Mouse (Mus musculus): ENCODE results near the gene Zfp963.

DNA sequence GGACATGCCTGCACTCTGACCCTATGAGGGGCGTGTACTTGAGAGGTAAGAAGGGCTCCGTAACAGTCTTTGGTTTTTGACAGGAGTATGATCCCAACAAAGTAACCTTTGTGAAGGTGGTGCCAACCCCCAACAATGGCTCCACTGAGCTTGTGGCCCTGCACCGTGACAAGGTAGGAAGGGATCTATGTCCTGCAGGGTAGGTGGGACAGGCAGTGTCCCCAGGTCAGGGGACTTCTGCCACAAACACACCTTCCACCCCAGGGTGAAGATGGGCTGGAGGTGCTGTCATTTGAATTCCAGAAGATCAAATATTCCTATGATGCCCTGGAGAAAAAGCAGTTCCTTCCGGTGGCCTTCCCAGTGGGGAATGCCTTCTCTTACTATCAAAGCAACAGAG is 43.9 kb upstream of the Zfp963 start:
- no peak for TF ChIP-seq MAX (IDR thresholded peaks at IDR 0.05; ENCODE audit: low read length)
- TF ChIP-seq POLR2A (IDR thresholded peaks at IDR 0.05; ENCODE audit: low read depth, low read length), result no peak
- TF ChIP-seq CTCF (conservative IDR thresholded peaks at IDR 0.05 in 1 of 2, IDR thresholded peaks at IDR 0.05 in 1 of 2; ENCODE audit: low read depth in 2 of 2, low read length in 2 of 2), result no peak
- TF ChIP-seq ZKSCAN1 (IDR thresholded peaks at IDR 0.05; ENCODE audit: borderline replicate concordance, low read depth, low read length), result no peak
- no peak for TF ChIP-seq ZMIZ1 (IDR thresholded peaks at IDR 0.05; ENCODE audit: low read depth, low read length)
- no peak for TF ChIP-seq NRF1 (IDR thresholded peaks at IDR 0.05; ENCODE audit: low read depth, low read length)
- TF ChIP-seq RCOR1 (conservative IDR thresholded peaks at IDR 0.05; ENCODE audit: low read depth, low read length), result no peak
- TF ChIP-seq ETS1 (conservative IDR thresholded peaks at IDR 0.05; ENCODE audit: low read depth, low read length), result no peak
